Comparison of ENCODE assay signal across 9 mouse cellular contexts in the genomic region with DNA sequence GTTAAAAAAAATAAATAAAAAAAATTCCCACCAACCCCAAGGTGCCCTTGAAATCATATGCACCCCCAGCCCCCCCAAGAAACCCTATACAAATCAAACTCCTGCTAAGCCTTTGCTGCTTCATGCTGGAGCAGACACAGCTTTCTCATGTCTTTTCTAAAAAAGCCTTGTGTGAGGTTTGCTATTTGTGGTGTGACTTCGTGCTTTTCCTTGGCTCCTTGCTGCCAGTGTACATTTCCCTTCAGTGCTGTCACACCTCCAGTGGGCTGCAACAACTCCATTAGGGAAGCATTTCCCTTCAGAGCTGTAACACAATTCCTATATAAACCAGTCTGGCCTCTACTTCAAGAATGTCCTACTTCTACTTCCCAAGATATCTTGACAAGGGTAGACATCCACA.
"Had no signal": no experiment of that assay in that cellular context is flagged by ENCODE, and none has a peak within 500 bp of the region (broad histone marks: within the 10 kb centered on the region; RNA-seq: fewer than 3 reads in every experiment).

No protein-coding gene starts in this region.

- ATAC-seq: midbrain, embryonic 16.5 days had no signal

- DNase-seq: lung, adult 18-20 months; lung, embryonic 14.5 days; lung, postnatal 10 days; lung, postnatal 4 days; midbrain, embryonic 14.5 days; thymus, adult 18-20 months; thymus, postnatal 14 days; thymus, postnatal 36 days had no signal
